Mouse (Mus musculus) monocyte, adult 2 months (primary cell): Measurements from ENCODE around the gene Pbxip1.

ENCODE experiments used
- DNase-seq, 2 experiments: peaks; one replicate each; pipeline ENCODE4 v3.0.0; 2022; ENCODE audit warnings: low spot score in 2 of 2, low read depth in 1 of 2

Gene Pbxip1

DNA sequence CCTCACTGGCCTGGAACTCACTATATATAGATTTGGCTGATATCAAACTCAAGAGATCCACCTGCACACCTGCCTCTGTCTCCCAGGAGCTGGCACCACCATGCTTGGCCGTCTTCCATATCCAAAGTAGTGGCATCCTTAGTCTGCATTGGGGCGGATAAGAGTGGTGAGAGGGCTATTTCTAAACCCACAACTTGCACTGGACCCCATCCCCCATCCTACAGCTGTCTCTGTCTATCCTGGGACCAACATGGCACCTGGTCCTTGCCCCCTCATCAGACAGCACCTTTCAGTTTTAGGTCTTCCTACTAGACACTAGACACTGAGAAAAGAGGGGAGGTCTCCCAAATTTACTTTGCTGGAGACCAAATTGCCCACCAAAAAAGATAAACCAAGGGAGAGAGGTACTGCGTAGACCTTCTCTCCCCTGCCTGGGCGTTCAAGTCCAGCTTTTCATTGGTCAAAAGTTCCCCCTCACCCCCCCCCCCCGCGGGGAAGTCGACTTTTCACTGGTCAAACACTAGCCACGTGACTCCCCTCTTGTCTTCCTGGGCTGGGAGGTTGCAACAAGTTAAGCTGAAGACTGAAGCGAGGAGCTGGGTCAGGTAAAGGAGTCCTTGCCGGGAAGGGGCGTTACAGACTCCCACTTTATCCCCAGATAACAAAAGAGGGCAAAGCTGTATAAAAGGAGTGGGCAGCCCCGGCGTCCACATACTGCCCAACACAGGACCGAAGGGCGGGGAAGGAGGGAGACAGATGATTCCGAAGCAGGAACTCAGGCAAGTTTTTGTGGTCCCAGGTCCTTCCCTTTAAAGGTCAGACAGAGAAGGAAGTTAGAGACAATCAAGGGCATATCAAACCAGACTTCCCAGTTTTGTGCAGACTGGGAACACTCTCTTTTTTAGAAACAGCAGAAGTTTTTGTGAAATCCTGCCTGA is at the start of gene Pbxip1:
Gene Pbxip1, plus strand, starts transcription at position 531 of the 938 bp plus-strand sequence.
- DNase-seq: peak in 1 of 2 experiments; percentile 54

DNA sequence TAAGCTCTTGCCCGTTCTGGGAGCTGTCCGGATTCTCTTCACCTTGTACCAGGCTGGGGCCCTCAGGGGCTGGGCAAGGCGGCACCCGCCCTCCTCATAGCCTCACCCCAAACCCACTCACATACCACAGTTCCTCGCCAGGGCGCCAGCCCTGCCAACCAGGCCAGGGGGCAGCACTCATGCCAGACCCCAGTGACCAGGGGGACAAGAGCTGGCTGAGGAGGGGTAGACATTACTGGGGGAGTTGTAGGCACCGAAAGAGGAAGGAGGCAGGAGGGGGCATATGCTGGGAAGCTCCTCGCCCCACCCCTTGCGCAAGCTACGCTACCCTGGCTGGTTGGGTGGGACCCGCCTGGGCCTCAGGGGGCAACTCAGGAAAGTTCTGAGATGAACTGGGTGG is 48.9 kb upstream of the Pbxip1 start:
- no peak for DNase-seq

DNA sequence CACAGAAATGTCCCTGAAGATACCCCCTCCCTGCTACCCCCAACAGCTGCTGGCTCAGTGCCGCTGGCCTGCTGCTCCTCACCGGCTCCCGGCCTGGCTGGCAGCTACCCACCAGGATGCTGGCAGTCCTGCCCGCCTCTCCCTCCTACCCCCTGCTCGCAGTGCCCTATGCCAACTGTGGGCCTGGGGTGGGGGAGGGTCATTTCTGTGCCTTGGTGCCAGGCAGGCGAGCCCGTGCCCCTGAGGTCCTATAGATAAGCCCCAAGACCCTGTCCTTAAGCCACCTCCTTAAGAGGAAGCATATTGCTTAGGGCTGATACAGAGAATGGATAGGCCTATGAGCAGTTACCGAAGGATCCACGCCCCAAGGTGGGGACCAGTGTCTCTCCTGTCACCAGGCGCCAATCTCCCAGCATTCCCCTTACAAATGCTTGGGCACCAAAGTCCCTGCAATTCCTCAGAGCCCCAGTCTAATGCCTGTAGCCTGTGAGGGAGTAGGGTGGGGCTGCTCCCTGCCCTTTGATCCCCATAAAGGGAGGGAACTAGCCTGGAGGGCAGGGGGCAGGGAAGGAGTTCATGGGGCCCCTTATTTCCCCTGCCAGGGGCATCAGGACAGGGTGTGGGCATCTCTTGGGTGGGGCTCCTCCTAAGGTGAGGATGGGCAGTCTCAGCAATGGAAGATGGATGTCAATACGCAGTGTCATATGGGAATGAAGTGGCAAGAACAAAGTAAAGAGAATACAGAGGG is 48.2 kb upstream of the Pbxip1 start:
- no peak for DNase-seq

DNA sequence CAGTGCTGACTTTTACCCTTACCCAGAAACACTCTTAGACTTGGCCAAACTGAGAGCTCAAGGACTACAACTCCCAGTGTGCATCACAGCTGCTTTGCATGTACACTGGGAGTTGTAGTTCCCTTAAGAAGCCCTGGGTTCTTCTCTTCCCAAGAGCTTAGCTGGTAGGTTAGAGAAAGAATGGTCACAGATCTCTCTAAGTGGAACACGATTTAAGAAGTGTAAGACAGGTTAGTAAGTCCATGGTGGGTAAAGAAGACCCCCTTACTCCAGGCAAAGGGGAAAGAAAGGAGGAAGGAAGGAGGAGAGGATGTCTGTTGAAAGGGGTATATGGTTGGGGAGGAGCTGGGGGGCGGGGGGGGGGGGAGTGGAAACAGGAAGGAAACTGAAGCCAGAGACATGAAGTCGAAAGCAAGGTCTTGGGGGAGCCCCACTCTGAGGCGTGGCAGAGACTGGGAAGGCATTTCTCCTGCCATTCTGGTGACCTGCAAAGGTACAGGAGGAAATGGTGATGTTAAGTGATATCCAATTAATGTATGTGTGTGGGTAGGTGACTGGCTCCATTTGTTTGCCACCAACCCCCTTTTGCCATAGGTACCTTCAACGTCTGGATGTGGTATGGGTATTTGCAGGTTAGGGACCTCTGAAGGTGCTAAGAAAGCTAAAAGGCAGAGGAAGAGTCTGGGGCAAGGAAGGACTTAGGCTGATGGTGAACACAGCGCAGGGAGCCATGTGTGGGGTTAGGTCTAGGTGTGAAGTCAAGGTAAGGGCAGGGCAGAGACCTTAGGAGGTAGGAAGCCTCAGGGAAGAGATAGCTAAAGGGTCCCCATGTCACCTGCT is 47.4 kb upstream of the Pbxip1 start:
- DNase-seq: no peak

DNA sequence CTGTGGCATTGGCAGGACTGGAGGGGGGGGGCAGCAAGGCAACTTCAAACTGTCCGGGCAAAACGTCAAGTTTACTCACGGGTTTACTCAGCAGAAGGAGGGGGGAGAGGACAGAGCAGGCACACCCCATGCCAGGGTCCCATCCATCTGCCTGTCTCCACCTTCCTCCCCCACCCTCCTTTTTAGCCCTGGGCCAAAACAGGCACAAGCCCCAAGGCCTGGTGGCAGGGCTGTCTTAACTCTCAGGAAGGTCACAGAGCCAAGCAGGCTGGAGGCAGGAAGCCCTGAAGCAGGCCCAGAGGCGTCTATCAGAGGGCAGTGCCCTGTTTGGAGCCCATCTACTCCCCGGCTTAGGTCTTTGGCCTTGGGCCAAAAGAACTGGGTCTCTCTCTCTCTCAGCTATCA is 46.4 kb upstream of the Pbxip1 start:
- DNase-seq: no peak

DNA sequence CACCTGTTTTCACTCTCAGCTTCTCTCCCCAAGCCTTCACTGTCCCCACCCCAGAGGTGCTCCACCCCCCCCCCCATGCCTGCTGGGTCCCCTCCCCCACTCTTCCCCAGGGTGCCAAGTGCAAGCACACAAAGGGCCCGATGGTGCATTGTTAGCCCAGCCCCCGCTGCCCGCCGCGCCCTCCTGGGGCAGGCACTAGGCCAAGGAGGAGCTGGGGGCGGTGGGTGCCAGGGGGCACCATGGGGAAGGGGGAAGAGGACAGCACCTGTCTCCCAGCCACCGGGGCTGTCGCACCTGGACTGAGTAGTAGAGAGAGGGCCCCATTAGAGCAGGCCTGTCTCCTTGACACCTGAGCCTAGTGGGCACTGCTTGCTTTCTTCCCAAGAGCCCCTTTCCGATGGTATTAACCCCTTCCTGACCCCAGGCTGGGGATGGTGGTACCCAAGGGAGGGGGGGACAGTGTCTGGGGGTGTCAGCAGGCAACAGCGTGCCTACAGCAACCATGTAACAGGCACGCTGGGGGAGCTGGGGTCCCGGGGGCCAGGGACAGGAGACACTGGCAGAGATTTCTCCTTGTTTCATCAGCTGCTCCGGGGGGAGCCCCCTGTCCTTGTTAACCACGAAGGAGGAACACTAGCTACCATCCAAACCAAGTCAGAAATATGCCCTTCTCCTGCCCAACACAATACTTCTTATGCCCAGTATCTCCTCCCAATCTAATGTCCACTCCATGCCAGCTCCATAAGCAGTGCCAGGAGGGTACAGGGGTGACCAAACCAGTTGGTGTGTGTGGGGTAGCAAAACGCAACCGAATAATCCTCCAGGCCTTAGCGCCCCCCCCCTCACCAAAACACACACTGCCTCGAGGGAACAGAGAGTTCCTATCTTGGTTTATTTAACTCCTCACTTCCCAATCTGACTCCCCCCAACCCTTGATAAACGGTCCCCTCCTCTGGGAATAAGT is 45.5 kb upstream of the Pbxip1 start:
- no peak for DNase-seq

DNA sequence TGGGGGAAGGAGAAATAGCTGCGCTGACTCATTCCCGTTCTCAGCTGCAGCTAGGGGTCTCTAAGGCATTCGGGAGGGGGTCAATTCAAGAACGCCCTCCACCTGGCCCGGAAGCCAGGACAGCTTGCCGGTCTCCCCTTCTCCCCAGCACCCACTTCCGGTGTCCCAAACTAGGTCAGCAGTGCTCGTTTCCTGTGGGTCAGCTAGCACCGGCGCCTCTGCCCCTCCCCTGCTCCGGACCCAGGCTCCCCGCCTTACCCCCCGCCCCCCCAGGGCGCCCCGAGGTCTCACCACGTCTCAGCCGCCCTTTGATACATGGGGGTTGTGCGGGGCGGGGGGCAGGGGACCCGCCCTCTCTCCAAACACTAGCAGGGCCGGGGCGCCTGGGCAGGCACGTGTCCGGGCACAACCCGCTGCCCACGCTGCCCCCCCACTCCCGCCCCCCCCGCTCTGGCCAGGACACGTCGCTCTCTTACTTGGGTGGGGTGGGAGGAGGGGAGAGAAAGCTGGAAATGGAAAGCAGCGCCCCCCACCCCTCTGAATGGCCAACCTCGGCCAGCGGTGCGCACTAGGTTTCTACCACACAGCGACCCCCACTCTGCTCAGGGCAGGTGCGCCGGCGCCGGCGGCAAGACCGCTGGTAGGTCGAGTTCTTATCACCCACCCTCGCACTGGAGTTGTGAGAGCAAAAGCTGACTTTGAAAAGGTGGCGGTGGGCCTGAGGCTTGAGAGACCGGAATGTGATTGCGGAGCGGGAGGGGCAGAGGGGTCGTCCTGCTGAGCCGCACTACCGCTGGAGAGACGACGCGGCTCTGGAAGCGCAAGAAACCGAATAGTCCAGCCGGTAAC is 44.6 kb upstream of the Pbxip1 start:
- DNase-seq: no peak

DNA sequence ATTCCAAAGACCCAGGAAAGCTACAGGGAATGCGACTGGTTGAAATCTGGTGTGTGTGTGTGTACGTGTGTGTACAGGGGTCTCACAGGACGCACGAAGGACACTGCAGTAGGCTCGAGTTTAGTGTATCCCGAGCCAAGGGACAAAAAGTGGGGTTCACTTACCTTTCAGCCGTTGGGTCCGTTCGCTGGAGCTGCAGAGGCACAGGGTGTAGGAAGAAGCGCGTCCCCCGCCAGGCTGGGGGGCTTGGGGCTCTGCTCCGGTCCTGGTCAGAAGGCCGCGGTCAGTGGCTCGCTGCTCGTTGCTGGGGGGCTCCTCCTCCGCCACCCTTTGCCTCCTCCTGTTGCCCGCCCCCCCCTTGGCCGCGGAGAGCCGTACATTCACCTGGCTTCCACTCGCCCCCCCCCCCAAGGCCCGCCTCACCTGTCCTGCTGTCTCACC is 43.6 kb upstream of the Pbxip1 start:
- no peak for DNase-seq

DNA sequence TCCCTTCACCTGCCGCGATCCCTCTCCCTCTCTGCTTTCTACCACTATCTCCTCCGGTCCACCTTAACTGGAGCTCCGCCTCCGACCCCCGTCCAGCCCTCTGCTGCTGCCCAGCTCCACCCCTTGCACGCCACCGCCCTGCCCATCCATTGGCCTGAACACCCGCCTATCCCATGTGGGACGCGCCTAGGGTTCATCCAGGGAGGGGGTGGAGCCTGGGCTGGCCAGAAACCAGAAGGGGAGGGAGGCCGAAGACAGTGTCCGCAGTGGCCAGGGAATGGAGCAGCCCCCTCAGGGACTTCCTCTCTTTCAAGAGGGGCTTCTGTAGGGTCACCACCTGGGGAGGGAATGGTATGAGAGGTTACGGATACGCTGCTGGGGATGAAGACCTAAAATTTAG is 42.9 kb upstream of the Pbxip1 start:
- DNase-seq: peak; percentile 96 to 97

DNA sequence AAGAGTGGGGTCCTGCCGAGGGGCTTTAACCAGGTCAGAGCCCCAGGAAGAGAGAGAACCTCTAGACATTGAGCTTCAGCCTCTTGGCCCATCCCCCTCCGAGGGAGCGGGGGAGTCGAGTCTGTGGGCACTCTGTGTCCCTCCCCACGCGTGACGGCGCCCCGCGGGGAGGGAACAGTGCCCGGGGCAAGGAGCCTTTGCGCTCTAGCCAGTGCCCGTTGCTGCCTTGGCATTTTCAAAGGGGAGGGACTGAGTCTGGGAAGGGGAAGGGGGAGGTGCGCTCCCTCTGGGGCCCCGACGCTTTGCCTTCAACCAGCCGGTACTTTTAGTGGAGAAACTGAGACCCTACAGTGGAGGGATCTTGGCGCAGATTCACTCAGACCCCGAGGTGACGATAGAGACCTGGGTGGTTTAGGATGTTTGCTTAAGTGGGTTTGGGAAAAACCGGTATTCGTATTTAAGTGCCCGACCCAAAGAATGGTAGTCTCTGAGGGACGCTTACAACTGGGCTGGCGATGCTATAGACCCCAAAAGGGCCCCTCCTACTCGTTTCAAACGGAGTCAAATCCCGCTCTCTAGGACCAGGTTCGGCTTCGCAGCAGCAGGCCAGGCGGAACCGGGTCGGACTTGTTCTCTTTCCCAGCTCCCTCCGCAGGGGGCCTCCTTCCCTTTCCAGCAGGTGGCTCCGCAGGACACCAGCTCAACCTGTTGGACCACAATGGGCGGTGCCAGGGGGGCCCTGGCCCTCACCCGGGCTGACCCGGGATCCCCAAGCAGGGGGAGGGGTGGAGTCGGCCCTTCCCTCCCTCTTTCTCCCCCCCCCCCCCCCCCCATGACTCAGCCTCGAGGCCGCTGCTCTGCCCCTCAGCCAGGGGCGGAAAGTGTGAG is 42.3 kb upstream of the Pbxip1 start, which contains the start of gene Zbtb7b:
Gene Zbtb7b, minus strand, starts transcription at position 771 of the 888 bp plus-strand sequence.
- DNase-seq: peak; percentile 35 to 74

DNA sequence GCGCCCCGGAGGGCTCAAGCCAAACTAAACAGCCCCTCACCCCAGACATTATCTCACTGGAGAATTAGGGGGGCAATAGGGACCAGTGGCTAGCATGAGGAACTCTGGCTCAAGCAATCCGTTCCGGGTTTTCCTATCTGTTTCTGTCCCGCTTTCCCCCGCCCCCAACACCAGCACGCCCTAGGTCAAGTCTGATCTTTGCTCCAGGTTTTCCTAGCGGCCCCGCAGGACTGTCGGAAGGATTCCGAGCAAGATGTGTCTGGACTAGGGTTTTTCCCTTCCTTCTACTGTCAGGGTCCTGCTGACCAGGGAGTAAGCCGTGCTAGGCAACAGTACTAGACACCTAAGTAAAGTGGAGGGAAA is 41.6 kb upstream of the Pbxip1 start:
- DNase-seq: peak; percentile 29 to 61

DNA sequence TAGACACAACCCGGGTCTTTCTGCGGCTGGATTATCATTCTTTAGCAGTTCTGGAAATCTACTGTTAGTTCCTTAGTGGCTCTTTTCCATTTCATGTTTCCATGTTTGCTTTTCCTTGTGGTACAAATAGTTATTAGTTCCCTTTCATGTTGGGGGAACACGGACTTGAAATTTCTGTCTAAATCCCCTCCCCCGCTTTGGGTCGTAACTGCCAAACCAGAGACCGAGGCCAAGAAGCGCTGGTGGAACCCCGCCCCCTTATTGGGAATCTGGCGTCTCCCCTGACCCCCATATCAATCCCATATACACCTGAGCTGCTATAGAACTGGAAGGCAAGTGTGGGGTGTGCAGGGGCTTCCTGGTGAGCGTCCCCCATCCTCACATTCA is 41.1 kb upstream of the Pbxip1 start:
- DNase-seq: no peak

DNA sequence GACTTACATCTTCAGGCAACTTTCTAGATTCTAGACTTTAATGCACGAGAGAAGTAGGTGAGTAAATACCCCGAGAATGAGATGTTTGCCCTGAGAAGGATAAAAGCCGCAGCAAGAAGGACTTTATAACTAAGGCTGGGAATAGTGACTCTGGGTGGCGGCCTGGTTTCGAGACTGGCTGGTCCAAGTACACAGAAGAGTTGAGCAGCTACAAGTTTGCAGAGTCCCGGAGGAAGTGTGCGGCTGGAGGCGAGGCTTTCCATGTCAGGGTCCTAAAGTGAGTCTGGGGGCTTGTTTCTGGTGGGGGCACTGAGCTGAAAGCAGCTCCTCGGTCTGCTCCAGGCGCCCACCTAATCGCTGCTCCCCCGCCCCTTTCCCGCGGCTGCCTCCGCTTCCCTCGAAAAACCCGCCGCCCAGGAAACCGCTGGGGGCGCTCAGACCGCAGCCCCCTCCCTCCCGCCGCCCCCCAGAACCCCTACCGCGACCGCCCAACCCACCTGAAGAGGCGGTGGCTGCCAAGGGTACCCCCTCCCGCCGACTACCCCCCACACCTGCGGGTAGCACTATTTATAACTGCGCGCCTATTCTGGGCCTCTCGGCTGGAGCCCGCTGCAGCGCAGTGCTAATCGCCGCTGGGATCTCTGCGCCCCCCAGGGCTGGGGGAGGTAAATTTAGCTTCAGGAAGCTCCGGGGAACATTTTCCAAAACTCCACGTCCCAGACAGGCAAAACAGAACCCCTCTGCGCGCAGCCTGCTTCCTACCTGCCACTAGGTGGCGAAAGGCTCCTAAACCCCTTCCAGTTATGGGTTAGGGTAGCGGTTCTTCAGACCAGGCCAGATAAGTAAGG is 40.5 kb upstream of the Pbxip1 start:
- DNase-seq: no peak

DNA sequence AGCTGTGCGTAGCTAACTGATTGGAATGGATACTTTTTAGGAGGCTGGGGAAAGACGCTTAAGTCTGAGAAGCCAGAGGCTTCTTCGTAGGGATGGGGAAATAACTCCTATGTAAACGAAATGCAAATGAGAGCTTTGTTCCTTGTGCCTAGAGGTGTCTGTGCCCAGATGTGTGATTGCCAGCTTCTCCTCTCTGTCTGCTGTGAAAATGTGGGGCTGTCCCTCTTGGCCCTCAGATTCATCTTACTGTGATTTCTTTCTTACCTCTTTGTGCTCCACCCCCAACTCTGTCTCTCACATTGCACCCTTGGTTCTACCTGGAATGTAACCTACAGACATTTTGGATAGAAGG is 39.9 kb upstream of the Pbxip1 start:
- DNase-seq: no peak

DNA sequence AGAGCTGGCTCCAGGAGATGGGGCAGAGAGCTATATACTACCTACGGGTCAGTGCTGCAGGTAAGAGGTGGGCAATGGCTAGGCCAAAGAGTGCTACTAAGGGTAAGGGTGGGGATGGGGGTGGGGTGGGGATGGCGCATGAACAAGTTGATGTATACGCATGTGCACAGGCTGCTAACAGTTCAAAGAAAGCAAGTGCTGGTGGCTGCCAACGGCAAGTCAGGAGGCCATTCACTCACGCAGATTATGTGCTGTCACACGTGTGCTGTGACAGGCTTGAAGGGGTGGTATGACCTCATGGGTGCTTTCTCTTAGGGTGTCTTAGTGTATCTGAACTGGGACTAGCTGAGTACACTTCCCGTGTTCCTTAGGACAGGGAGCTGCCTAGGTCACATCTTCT is 35.2 kb upstream of the Pbxip1 start:
- no peak for DNase-seq

DNA sequence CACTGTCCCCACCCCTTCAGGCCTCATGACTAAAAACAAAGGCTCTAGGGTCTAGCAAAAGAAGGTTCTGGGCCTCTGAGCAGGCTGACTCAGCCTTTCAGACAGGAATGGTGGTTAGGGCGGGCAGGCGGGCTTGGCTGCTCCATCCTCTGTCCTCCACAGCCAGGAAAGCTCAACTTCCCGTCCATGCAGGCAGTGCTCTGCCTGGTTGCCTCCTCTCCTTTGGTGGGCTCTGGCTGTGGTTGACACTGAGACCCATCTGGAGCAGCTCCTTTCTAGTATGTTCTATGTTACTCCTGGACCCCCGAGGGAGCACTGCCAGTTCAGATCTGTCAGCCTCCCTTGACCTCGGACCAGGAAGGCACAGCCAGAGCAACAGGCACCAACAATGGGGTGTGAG is 33.8 kb upstream of the Pbxip1 start, which contains the start of gene Lenep:
Gene Lenep, minus strand, starts transcription at position 101 of the 400 bp plus-strand sequence.
- DNase-seq: no peak

DNA sequence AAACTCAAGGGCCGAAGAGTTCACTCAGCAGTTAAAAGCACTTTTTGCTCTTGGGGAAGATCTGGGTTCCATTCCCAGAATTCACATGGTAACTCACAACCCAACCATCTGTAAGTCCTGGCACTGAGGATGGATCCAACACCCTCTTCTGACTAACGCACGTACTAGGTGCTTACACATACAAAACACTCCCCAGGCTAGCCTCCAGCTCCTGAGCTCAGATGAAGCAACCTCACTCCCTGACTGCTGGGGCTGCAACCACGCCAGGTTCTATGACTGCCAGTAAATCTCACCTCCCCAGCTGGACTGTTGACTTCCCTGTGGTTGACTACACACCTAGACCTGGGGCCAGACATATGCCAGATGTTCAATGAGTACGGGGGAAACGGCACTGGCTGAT is 29.6 kb upstream of the Pbxip1 start:
- no peak for DNase-seq
